Mouse (Mus musculus) lung, postnatal 0 days (tissue): ENCODE measurements around the gene Tubb5. TPM values are rescaled to one million over a fixed set of nuclear protein-coding genes. Genes with fewer than 3 reads are reported as not detected.
A peak's percentile ranks its signal among the peaks of the same experiment; 100 is the strongest.

ENCODE experiments used
- ATAC-seq: fragments of 200-750 bp; cut with Nextera tagmentation; 2 replicates; pipeline ENCODE4 v1.8.0; 2017; ENCODE audit warnings: moderate library complexity
- DNase-seq: peaks from one replicate; pipeline ENCODE4 v3.0.0-alpha.2; 2016; ENCODE audit warnings: low spot score
- H3K27ac ChIP-seq: fragments of 300-500 bp; sonication (generic); 2 replicates; pipeline ENCODE4 v1.5.1; 2014; ENCODE audit warnings: antibody characterized with exemption, mild to moderate bottlenecking, low read length, mixed read lengths
- H3K27me3 ChIP-seq: fragments of 300-500 bp; sonication (generic); replicated peaks from 2 replicates; pipeline ENCODE4 v1.6.1; 2014; ENCODE audit warnings: low read length, mixed read lengths; ENCODE audit not compliant: insufficient read depth
- H3K36me3 ChIP-seq: fragments of 300-500 bp; sonication (generic); 2 replicates; pipeline ENCODE4 v1.6.1; 2014; ENCODE audit warnings: low read length, mixed read lengths; ENCODE audit not compliant: insufficient read depth
- H3K4me1 ChIP-seq: fragments of 300-500 bp; sonication (generic); 2 replicates; pipeline ENCODE4 v1.6.1; 2014; ENCODE audit warnings: antibody characterized with exemption, low read depth, low read length, mixed read lengths; ENCODE audit not compliant: insufficient read depth
- H3K4me2 ChIP-seq: fragments of 300-500 bp; sonication (generic); replicated peaks from 2 replicates; pipeline ENCODE4 v1.6.1; 2014; ENCODE audit warnings: low read depth, mild to moderate bottlenecking, low read length, moderate library complexity, mixed read lengths
- H3K4me3 ChIP-seq: fragments of 300-500 bp; sonication (generic); 2 replicates; pipeline ENCODE4 v1.5.1; 2014; ENCODE audit warnings: low read depth, low read length
- H3K9ac ChIP-seq: fragments of 300-500 bp; sonication (generic); replicated peaks from 2 replicates; pipeline ENCODE4 v1.6.1; 2014; ENCODE audit warnings: low read depth, mild to moderate bottlenecking
- H3K9me3 ChIP-seq: fragments of 300-500 bp; sonication (generic); 2 replicates; pipeline ENCODE4 v1.6.1; 2016; ENCODE audit warnings: low read length, mixed read lengths
- CTCF ChIP-seq: IDR thresholded peaks from 2 replicates; pipeline ENCODE4 v1.5.1; 2016; ENCODE audit warnings: antibody characterized with exemption, mild to moderate bottlenecking
- EP300 ChIP-seq: IDR thresholded peaks from 2 replicates; pipeline ENCODE4 v1.6.1; 2016; ENCODE audit warnings: antibody characterized with exemption, mild to moderate bottlenecking, control low read depth
- WGBS: fragments of 180-500 bp; shearing (Covaris S2); extraction: QIAGEN DNeasy Blood & Tissue Kit; methylation state at CpG from one replicate; pipeline ENCODE4 v1.1.7; 2014; 5-methylcytosine and 5-hydroxymethylcytosine counted together
- polyA plus RNA-seq: library from polyadenylated mRNA; unstranded; fragments of >200 nt; fragmentation: Nextera tagmentation; extraction: Ambion mirVana; gene quantifications from 2 replicates; pipeline ENCODE4 v1.2.1, GENCODE M21; 2015

The Tubb5 gene
- polyA plus RNA-seq, 1 experiment from 2014 or later, result 292 TPM

GRCm38 (mm10) chr17:35837487-35837886 lies 619 bp downstream of the Tubb5 start:
- DNase-seq, result peak; percentile 64
- Histone ChIP-seq H3K4me2 (peak overlapping the region; percentile 89), H3K4me1 (peaks cover 11% of the 10 kb centered on the region; the same call in 1 of the 2 replicates), H3K9me3 (no peaks in the 10 kb centered on the region), H3K27ac (peak overlapping the region; percentile 90), H3K27me3 (no peaks in the 10 kb centered on the region), H3K9ac (peak overlapping the region; percentile 74), H3K36me3 (peaks cover 28% of the 10 kb centered on the region), H3K4me3 (peak overlapping the region; percentile 61)
- under 1% methylated on average over 18 of the region's 18 CpGs for WGBS
- TF ChIP-seq EP300 (no peak), CTCF (no peak)
- ATAC-seq, result 0 out of 2 replicates have a peak, but pooled peaks have one; percentile 2

DNA sequence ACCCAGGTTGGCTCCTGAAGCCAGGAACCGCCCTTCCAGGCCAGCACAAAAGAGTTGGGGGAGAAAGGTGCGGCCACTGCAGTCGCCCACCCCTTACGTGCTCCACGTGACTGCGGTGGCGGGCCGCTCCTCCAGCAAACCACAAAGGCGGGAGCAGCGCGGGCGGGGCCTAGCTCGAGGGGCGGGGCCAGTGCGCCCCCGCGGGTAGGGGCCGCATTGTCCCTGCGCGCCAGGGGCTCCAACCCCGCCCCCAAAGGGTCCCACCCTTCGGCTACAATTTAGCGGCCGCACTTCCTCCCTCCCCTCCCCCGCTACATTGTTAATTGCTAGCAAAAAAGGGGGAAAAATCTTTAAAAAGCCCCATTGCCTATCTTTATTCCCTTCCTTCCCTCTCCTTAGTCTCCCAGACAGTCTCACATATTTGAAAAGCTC lies 1.1 kb downstream of the Tubb5 start:
- H3K4me3 ChIP-seq, result peak overlapping the region; percentile 61
- peak overlapping the region; percentile 74 for H3K9ac ChIP-seq
- DNase-seq (peak; percentile 80), ATAC-seq (peak; percentile 15)
- H3K4me2 ChIP-seq, result peak overlapping the region; percentile 89
- 1% methylated on average over 21 of the region's 25 CpGs for WGBS
- peak overlapping the region; percentile 90 for H3K27ac ChIP-seq
- no peaks in the 10 kb centered on the region for H3K27me3 ChIP-seq
- H3K9me3 ChIP-seq, result no peaks in the 10 kb centered on the region
- peaks cover 9% of the 10 kb centered on the region; the same call in 1 of the 2 replicates for H3K4me1 ChIP-seq
- TF ChIP-seq EP300 (no peak), CTCF (no peak)
- H3K36me3 ChIP-seq, result peaks cover 30% of the 10 kb centered on the region

DNA sequence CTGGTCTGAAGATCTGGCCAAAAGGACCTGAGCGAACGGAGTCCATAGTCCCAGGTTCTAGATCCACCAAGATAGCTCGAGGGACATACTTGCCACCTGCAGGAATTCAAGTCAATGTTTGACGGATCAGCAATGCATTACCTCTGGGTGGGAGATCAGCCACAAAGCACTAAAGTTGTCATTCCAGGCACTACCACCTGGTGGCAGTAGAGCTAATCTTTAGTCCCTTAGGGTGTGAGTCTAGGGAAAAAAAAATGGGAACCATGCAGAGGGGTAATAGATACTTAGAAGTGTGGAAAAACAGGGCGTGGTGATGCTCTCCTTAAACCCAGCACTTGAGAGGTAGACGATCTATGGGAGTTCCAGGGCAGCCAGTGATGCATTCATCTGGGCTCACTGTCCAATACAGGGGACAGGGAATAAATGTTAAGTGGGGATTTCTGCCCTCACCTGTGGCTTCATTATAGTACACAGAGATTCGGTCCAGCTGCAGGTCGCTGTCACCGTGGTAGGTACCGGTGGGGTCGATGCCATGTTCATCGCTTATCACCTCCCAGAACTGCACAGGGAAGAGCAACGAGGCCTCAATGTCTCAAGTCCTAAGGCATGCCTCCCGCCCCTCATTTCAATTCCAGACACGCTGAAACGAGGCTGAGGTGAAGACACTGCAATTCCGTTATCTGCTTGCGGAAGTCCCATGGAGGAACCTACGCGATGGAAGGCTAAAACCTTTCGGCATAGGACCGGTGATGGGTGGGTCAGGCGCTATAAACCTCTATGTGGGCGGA lies 1.7 kb downstream of the Tubb5 start:
- ATAC-seq (no peak), DNase-seq (peak; percentile 94)
- H3K4me1 ChIP-seq, result peaks cover 5% of the 10 kb centered on the region; the same call in 1 of the 2 replicates
- peaks cover 30% of the 10 kb centered on the region for H3K36me3 ChIP-seq
- no peak for TF ChIP-seq EP300
- peak; percentile 91 for TF ChIP-seq CTCF
- no peaks in the 10 kb centered on the region for H3K9me3 ChIP-seq
- peak overlapping the region; percentile 61 for H3K4me3 ChIP-seq
- peak overlapping the region; percentile 89 for H3K4me2 ChIP-seq
- WGBS, result 7% methylated on average over 24 of the region's 24 CpGs
- peak overlapping the region; percentile 74 for H3K9ac ChIP-seq
- peak overlapping the region; percentile 90 for H3K27ac ChIP-seq
- H3K27me3 ChIP-seq, result no peaks in the 10 kb centered on the region

DNA sequence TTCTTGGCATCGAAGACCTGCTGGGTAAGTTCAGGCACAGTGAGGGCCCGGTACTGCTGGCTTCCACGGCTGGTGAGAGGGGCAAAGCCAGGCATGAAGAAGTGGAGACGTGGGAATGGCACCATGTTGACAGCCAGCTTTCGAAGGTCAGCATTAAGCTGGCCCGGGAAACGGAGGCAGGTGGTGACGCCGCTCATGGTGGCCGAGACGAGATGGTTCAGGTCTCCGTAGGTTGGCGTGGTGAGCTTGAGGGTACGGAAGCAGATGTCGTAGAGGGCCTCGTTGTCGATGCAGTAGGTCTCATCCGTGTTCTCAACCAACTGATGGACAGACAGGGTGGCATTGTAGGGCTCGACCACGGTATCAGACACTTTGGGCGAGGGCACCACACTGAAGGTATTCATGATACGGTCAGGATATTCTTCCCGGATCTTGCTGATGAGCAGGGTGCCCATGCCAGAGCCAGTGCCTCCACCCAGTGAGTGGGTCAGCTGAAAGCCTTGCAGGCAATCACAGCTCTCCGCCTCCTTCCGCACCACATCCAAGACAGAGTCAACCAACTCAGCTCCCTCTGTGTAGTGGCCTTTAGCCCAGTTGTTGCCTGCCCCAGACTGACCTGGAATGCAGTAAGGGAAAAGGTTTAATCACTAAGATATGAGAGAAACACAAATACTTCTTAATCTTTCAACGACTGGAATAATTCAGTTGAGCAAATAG lies 2.5 kb downstream of the Tubb5 start:
- ATAC-seq (no peak), DNase-seq (no peak)
- Histone ChIP-seq H3K9me3 (no peaks in the 10 kb centered on the region), H3K36me3 (peaks cover 36% of the 10 kb centered on the region), H3K27me3 (no peaks in the 10 kb centered on the region), H3K27ac (no peak overlapping the region), H3K9ac (no peak overlapping the region), H3K4me1 (peaks cover 5% of the 10 kb centered on the region; the same call in 1 of the 2 replicates), H3K4me2 (no peak overlapping the region; the same call in 1 of the 2 replicates), H3K4me3 (no peak overlapping the region)
- 51% methylated on average over 26 of the region's 26 CpGs for WGBS
- TF ChIP-seq EP300 (no peak), CTCF (no peak)

DNA sequence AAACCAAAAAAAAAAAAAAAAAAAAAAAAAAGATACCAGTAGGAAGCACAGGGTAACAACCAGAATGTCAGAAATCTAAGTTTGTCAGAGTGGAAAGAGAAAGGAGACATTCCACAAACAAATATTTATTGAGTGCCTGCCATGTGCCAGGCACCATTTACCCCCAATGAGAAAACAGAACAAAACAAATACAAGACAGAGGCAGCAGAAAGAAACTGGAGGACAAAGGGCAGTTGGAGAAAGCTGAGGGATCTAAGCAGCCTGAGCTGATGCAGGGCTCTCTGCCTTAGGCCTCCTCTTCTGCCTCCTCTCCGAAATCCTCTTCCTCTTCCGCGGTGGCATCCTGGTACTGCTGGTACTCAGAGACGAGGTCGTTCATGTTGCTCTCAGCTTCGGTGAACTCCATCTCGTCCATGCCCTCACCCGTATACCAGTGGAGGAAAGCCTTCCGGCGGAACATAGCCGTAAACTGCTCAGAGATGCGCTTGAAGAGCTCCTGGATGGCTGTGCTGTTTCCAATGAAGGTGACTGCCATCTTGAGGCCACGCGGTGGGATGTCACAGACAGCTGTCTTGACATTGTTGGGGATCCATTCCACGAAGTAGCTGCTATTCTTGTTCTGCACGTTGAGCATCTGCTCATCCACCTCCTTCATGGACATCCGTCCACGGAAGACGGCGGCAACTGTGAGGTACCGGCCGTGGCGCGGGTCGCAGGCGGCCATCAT lies 3.2 kb downstream of the Tubb5 start:
- Histone ChIP-seq H3K4me1 (peaks cover 5% of the 10 kb centered on the region; the same call in 1 of the 2 replicates), H3K36me3 (peaks cover 36% of the 10 kb centered on the region), H3K27me3 (no peaks in the 10 kb centered on the region), H3K4me3 (no peak overlapping the region), H3K27ac (no peak overlapping the region), H3K4me2 (no peak overlapping the region; the same call in 1 of the 2 replicates), H3K9ac (no peak overlapping the region), H3K9me3 (no peaks in the 10 kb centered on the region)
- DNase-seq (no peak), ATAC-seq (no peak)
- TF ChIP-seq EP300 (no peak), CTCF (peak; percentile 35)
- 58% methylated on average over 26 of the region's 26 CpGs for WGBS
